Mouse (Mus musculus): ENCODE data around the gene Neu2. TPM values are rescaled to one million over a fixed set of nuclear protein-coding genes. Genes with fewer than 3 reads are reported as not detected.

Neu2 gene
- polyA plus RNA-seq, 1 experiment from 2014 or later, result not detected

DNA sequence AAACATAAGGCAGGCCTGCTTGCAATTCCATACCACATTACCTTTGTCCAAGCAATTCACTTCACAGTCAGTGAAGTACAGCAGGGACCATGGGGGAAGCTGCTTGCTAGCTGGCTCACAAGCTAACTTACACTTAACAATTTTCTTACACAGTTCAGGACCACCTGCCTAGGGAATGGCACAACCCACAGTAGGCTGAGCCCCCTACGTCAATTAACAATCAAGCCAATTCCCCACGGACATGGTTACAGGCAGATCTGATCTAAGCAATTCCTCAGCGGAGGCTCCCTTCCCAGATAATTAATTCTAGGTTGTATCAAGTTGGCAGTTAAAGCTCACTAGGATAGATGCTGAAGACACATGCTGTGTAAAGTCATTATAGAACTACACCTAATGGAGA, 53.3 kb downstream of the Neu2 start:
- Histone ChIP-seq H3K4me1 (peaks cover 9% of the 10 kb centered on the region; the same call in 1 of the 2 replicates), H3K4me3 (no peak overlapping the region), H3K27ac (replicated peaks) (no peak overlapping the region), H3K36me3 (replicated peaks) (no peaks in the 10 kb centered on the region), H3K9me3 (no peaks in the 10 kb centered on the region), H3K27me3 (replicated peaks; ENCODE audit: low read depth, poor library complexity, severe bottlenecking) (0 out of 2 replicates have a peak, but pooled peaks cover 4% of the 10 kb centered on the region)
- 71% methylated on average over 3 of the region's 3 CpGs for WGBS
- no peak for DNase-seq (ENCODE audit: low spot score)

DNA sequence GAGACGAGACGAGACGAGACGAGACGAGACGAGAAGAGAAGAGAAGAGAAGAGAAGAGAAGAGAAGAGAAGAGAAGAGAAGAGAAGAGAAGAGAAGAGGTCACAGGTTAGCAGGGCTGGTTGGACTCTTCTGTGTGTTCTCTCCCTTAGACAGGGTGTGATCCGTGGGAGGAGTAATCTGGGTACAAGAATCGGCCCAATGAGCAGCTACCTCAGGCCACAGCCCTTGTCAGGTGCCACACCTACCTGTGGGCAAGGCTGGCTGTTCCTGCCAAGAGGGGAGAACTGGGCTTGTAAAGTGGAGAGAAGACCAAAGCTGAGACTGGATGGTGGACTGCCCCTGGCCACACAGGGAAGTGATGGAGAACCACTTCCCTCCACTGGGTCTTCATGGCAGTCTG, 56.1 kb downstream of the Neu2 start:
- 92% methylated on average over 8 of the region's 8 CpGs for WGBS

DNA sequence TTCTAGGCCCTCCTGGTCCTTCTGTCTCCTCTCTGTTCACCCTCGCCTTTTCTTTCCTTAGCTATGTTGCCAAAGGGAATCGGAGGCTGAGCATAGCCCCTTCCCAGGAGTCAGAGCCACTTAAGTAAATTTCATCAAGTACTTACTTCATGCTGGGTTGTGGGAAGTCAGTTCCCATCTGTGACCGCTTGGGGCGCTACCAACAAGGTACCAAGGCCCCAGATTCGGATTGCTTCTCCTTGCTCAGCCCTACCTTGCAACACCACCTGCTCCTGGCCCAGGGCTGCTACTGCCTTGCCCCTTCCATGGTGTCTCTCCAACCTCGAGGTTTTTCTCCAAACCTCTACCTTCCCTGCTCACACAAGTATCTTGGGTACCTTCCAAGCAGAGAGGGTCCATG, 58.7 kb downstream of the Neu2 start:
- WGBS, result 44% methylated on average over 6 of the region's 6 CpGs
- Histone ChIP-seq H3K27ac (replicated peaks) (no peak overlapping the region), H3K4me3 (no peak overlapping the region), H3K27me3 (replicated peaks; ENCODE audit: low read depth, poor library complexity, severe bottlenecking) (no peaks in the 10 kb centered on the region), H3K4me1 (peaks cover 5% of the 10 kb centered on the region; the same call in 1 of the 2 replicates), H3K9me3 (no peaks in the 10 kb centered on the region), H3K36me3 (replicated peaks) (no peaks in the 10 kb centered on the region)
- DNase-seq (ENCODE audit: low spot score), result peak; percentile 17

More for the DNA sequence above, 56.1 kb downstream of the Neu2 start:
- Histone ChIP-seq H3K27me3 (replicated peaks; ENCODE audit: low read depth, poor library complexity, severe bottlenecking) (no peaks in the 10 kb centered on the region), H3K4me1 (peaks cover 9% of the 10 kb centered on the region; the same call in 1 of the 2 replicates), H3K27ac (replicated peaks) (no peak overlapping the region), H3K9me3 (no peaks in the 10 kb centered on the region), H3K4me3 (no peak overlapping the region), H3K36me3 (replicated peaks) (no peaks in the 10 kb centered on the region)
- no peak for DNase-seq (ENCODE audit: low spot score)

DNA sequence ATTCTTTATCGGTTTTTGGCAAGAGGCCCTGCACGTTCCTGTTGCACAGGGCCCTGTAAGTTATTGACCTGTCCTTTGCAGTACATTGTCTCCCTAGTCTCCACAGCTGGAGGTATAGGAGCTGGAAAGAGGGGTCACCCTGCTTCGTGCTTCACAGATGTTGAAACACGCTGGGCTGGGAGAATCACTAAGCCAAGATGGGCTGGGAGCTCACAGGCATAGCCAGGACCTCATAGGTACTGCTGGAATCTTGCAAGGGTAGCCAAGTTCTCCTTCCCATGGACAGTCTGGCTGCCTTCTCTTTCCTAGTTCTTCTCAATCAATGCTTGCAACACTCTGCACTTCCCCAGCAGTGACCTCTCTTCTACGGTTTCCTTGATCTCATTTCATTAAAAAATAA, 63.6 kb downstream of the Neu2 start:
- no peaks in the 10 kb centered on the region for H3K36me3 ChIP-seq (replicated peaks)
- no peaks in the 10 kb centered on the region for H3K27me3 ChIP-seq (replicated peaks; ENCODE audit: low read depth, poor library complexity, severe bottlenecking)
- peaks cover 5% of the 10 kb centered on the region; the same call in 1 of the 2 replicates for H3K4me1 ChIP-seq
- no peaks in the 10 kb centered on the region for H3K9me3 ChIP-seq
- WGBS, result 83% methylated on average over 5 of the region's 5 CpGs
- no peak overlapping the region for H3K4me3 ChIP-seq
- no peak for DNase-seq (ENCODE audit: low spot score)
- no peak overlapping the region for H3K27ac ChIP-seq (replicated peaks)

DNA sequence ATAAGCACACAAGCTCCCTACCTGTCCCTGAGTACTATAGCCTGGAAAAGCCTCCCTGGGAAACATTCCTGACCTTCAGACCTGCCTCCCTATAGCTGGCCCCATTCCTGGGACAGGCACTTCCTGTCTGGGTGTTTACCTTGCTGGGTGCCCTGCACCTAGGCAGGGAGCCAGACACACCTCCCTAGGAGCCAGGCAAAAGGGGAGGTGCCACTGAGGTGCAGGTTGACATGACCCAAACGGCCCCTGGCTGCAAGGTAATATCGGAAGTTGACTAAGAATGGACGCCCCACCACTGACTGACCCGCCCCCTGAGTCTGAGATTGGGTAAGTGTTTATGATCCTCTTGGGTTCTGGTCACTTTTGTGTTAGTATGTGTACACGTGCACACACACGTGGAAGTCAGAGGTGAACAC, 64.1 kb downstream of the Neu2 start, which contains the start of gene Ngef:
TSS of gene Ngef (minus strand) at position 71 of the 416 bp plus-strand sequence.
- H3K4me3 ChIP-seq, result no peak within 1 kb of the TSS
- DNase-seq (ENCODE audit: low spot score), result no peak
- H3K4me1 ChIP-seq, result peaks cover 5% of the 10 kb centered on the region; the same call in 1 of the 2 replicates
- no peaks in the 10 kb centered on the region for H3K9me3 ChIP-seq
- no peaks in the 10 kb centered on the region for H3K36me3 ChIP-seq (replicated peaks)
- 79% methylated on average over 6 of the region's 6 CpGs for WGBS
- H3K27ac ChIP-seq (replicated peaks), result no peak within 1 kb of the TSS
- no peaks in the 10 kb centered on the region for H3K27me3 ChIP-seq (replicated peaks; ENCODE audit: low read depth, poor library complexity, severe bottlenecking)

DNA sequence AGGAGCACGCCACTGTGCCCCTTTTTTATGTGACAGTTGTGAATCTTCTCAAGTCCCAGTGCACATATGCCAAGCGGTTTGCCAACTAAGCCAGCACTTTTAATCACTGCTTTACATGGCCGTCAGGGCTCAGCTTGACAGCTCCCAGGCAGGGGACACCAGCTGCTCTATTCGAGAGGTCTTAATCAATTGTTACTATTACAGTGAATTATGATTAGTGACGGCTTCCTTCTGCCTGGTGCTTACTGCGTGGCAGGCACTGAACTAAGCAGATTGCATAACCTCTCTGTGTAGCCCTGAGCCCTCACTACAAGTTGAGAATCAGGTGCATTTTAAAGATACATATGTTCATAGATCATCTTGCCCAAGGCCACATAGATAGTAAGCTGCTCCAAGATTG, 64.7 kb downstream of the Neu2 start:
- no peak overlapping the region for H3K27ac ChIP-seq (replicated peaks)
- H3K4me1 ChIP-seq, result peaks cover 5% of the 10 kb centered on the region; the same call in 1 of the 2 replicates
- H3K27me3 ChIP-seq (replicated peaks; ENCODE audit: low read depth, poor library complexity, severe bottlenecking), result no peaks in the 10 kb centered on the region
- no peak for DNase-seq (ENCODE audit: low spot score)
- WGBS, result 78% methylated on average over 6 of the region's 6 CpGs
- H3K4me3 ChIP-seq, result no peak overlapping the region
- no peaks in the 10 kb centered on the region for H3K36me3 ChIP-seq (replicated peaks)
- H3K9me3 ChIP-seq, result no peaks in the 10 kb centered on the region

DNA sequence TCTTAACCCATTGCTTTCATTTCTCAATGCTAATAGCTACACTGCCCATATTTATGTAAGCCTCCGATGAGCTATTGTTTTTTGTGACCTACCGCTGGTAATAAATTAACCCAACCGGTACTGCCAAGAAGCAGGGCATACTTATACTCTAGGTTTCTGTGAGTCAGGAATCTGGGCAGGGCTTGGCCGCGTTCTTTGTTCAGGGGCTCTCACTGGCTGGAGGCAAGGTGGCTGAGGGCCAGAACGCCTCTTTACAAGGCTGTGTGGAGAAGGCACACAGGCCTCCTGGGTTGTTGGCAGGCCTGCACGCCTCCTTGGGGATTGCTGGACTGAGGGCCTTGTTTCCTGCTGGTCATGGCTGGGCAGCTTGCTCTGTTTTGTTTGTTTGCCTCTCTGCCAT, 65.1 kb downstream of the Neu2 start:
- Histone ChIP-seq H3K36me3 (replicated peaks) (no peaks in the 10 kb centered on the region), H3K4me1 (peaks cover 5% of the 10 kb centered on the region; the same call in 1 of the 2 replicates), H3K9me3 (no peaks in the 10 kb centered on the region), H3K4me3 (no peak overlapping the region), H3K27me3 (replicated peaks; ENCODE audit: low read depth, poor library complexity, severe bottlenecking) (no peaks in the 10 kb centered on the region), H3K27ac (replicated peaks) (no peak overlapping the region)
- DNase-seq (ENCODE audit: low spot score), result no peak
- 81% methylated on average over 7 of the region's 7 CpGs for WGBS

DNA sequence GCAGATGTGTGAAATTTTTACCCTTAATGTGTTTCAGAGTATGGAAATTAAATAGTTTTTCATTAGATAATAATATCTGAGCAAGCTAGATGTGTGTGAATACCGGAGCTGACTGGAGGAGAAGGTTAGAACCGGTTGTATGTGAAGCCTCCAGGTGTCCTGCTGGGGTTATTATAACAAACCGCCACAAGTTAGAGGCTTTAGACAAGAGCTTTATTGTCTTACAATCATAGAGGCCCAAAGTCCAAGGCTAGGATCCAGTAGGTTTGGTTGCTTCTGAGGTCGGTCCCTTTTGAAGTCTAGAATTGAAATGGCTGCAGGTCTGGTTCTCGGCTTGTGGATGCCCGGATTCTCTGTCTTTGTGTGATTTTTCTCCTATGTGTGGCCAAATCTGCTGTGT, 69.3 kb downstream of the Neu2 start:
- H3K36me3 ChIP-seq (replicated peaks), result no peaks in the 10 kb centered on the region
- H3K4me1 ChIP-seq, result peaks cover 9% of the 10 kb centered on the region
- no peak overlapping the region for H3K27ac ChIP-seq (replicated peaks)
- 84% methylated on average over 6 of the region's 6 CpGs for WGBS
- H3K27me3 ChIP-seq (replicated peaks; ENCODE audit: low read depth, poor library complexity, severe bottlenecking), result peaks cover 26% of the 10 kb centered on the region
- H3K4me3 ChIP-seq, result no peak overlapping the region
- DNase-seq (ENCODE audit: low spot score), result no peak
- no peaks in the 10 kb centered on the region for H3K9me3 ChIP-seq

DNA sequence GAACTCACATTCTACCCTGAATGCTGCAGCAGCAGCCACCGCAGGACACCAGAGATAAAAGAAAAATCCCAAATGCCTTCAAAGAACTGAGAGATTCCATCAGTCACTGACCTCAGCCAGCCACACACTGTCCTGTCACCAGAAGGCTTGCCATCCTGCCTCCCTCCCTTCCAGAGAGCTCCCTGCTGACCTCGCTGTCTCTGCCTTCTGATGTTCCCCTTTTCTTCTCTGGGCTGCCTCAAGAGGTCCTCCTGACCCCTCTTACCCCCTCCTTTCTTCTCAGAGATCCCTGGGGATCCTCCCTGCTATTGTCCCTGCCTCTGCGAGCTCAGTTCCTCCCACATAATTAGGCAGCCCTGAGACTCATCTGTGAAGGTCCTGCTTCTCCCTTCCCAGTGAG, 71.1 kb downstream of the Neu2 start:
- Histone ChIP-seq H3K4me1 (peaks cover 9% of the 10 kb centered on the region; the same call in 1 of the 2 replicates), H3K4me3 (no peak overlapping the region), H3K27ac (replicated peaks) (no peak overlapping the region), H3K9me3 (no peaks in the 10 kb centered on the region), H3K36me3 (replicated peaks) (no peaks in the 10 kb centered on the region), H3K27me3 (replicated peaks; ENCODE audit: low read depth, poor library complexity, severe bottlenecking) (peaks cover 26% of the 10 kb centered on the region)
- peak; percentile 20 for DNase-seq (ENCODE audit: low spot score)
- 4% methylated on average over 3 of the region's 3 CpGs for WGBS

DNA sequence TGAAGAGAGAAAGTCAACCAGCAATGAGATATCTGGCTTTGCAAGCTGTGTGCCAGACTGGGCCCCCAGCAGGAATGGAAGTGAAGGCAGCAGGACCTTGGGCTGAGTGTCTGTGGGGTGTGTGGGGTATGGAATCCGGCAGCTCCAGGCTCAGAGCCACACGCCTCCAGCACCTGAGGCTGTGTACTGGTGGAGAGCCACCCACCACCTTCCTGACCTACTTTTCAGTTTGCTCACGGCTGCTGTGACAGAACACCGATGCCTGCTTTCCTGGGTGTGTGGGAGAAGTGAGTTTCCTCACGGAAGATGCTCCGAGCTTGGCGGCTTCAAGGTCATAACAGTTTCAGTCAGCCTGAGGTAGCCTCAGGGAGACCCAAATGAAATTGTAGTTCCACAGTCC, 79.5 kb downstream of the Neu2 start:
- Histone ChIP-seq H3K36me3 (replicated peaks) (no peaks in the 10 kb centered on the region), H3K4me1 (no peaks in the 10 kb centered on the region), H3K27me3 (replicated peaks; ENCODE audit: low read depth, poor library complexity, severe bottlenecking) (no peaks in the 10 kb centered on the region; the same call in 1 of the 2 replicates), H3K9me3 (no peaks in the 10 kb centered on the region), H3K27ac (replicated peaks) (no peak overlapping the region), H3K4me3 (no peak overlapping the region)
- DNase-seq (ENCODE audit: low spot score), result no peak
- WGBS, result 92% methylated on average over 7 of the region's 7 CpGs

DNA sequence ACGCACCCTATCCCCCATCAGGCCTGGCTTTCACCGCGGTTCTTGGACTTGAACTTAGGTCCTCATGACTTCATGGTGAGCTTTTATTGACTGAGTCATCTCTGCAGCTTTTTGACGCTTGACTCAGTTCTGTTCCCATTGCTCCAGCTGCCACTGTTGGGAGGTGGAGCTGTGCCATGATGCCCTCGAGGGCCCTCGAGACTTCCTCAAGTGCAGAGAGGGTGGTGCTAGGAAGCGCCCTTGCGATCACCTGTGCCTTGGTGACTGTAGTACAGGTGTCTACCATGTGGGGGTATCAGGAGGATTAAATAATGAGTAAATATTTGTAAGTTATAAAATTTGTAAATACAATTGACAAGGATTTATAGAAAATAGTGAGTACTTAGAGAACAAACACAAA, 80.3 kb downstream of the Neu2 start:
- no peaks in the 10 kb centered on the region for H3K36me3 ChIP-seq (replicated peaks)
- no peak overlapping the region for H3K4me3 ChIP-seq
- DNase-seq (ENCODE audit: low spot score), result no peak
- H3K27me3 ChIP-seq (replicated peaks; ENCODE audit: low read depth, poor library complexity, severe bottlenecking), result no peaks in the 10 kb centered on the region; the same call in 1 of the 2 replicates
- no peaks in the 10 kb centered on the region for H3K4me1 ChIP-seq
- WGBS, result 87% methylated on average over 8 of the region's 8 CpGs
- no peak overlapping the region for H3K27ac ChIP-seq (replicated peaks)
- no peaks in the 10 kb centered on the region for H3K9me3 ChIP-seq

DNA sequence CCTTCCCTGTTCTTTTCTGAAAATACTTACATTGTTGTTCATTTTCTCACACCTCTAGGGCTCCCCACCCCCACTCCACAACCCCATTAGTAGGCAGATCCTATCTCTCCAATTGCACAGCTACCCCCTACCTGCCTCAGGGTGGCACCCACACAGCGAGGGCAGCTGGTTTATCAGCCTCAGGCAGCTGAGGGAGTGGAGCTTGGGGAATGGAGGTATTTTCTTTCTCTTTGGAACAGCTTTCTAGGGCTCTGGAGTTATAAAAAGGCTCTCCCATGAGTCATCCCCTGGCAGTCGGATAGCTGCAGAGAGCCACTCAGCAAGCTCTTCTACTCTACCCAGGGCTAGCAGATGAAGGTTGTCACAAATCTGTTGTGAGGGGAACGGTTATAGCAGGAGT, 84.6 kb downstream of the Neu2 start:
- DNase-seq (ENCODE audit: low spot score), result no peak
- H3K9me3 ChIP-seq, result no peaks in the 10 kb centered on the region
- H3K4me3 ChIP-seq, result no peak overlapping the region
- no peaks in the 10 kb centered on the region; the same call in 1 of the 2 replicates for H3K27me3 ChIP-seq (replicated peaks; ENCODE audit: low read depth, poor library complexity, severe bottlenecking)
- H3K27ac ChIP-seq (replicated peaks), result no peak overlapping the region
- H3K4me1 ChIP-seq, result no peaks in the 10 kb centered on the region
- 76% methylated on average over 3 of the region's 3 CpGs for WGBS
- no peaks in the 10 kb centered on the region for H3K36me3 ChIP-seq (replicated peaks)

DNA sequence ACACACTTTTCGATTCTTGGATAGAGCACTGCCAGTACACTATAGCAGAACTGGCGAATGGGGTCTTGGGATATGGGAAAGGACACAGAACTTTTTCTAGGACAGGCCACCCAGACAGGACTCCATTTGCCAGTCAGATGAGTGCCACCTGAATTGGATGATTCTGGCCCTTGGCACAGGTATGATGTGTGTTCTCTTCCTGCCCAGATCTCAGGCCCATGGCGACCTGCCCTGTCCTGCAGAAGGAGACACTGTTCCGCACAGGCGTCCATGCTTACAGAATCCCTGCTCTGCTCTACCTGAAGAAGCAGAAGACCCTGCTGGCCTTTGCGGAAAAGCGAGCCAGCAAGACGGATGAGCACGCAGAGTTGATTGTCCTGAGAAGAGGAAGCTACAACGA, 85.0 kb downstream of the Neu2 start:
- WGBS, result 91% methylated on average over 10 of the region's 10 CpGs
- no peaks in the 10 kb centered on the region; the same call in 1 of the 2 replicates for H3K27me3 ChIP-seq (replicated peaks; ENCODE audit: low read depth, poor library complexity, severe bottlenecking)
- no peak overlapping the region for H3K27ac ChIP-seq (replicated peaks)
- H3K4me1 ChIP-seq, result no peaks in the 10 kb centered on the region
- H3K4me3 ChIP-seq, result no peak overlapping the region
- H3K9me3 ChIP-seq, result no peaks in the 10 kb centered on the region
- no peaks in the 10 kb centered on the region for H3K36me3 ChIP-seq (replicated peaks)
- no peak for DNase-seq (ENCODE audit: low spot score)

All from embryonic facial prominence, embryonic 10.5 days (tissue).